Mouse (Mus musculus): ENCODE data around the gene Arf5.

The Arf5 gene

GRCm38 (mm10) chr6:28427096-28427839, 3.9 kb downstream of the Arf5 start, which contains the start of gene Fscn3:
Gene Fscn3 (plus strand): TSS chr6:28427789.
- peak; percentile 74 for DNase-seq (ENCODE audit: low read depth, low spot score)

GRCm38 (mm10) chr6:28428290-28428689, 4.9 kb downstream of the Arf5 start, which contains the start of gene Gcc1:
Gene Gcc1 (minus strand): TSS chr6:28428390.
- DNase-seq (ENCODE audit: low read depth, low spot score), result no peak

GRCm38 (mm10) chr6:28429870-28430269, 6.5 kb downstream of the Arf5 start:
- DNase-seq (ENCODE audit: low read depth, low spot score), result no peak

GRCm38 (mm10) chr6:28430795-28431537, 7.6 kb downstream of the Arf5 start:
- no peak for DNase-seq (ENCODE audit: low read depth, low spot score)

- DNase-seq (ENCODE audit: low read depth, low spot score), result no peak
These were observed 8.1 kb downstream of the Arf5 start for GRCm38 (mm10) chr6:28431538-28431855.

GRCm38 (mm10) chr6:28447937-28448336, 24.6 kb downstream of the Arf5 start:
- no peak for DNase-seq (ENCODE audit: low read depth, low spot score)

GRCm38 (mm10) chr6:28449253-28449652, 25.9 kb downstream of the Arf5 start, which contains the start of gene Pax4:
Gene Pax4 (minus strand): TSS chr6:28449353.
- DNase-seq (ENCODE audit: low read depth, low spot score), result no peak

GRCm38 (mm10) chr6:28450481-28450880, 27.1 kb downstream of the Arf5 start:
- DNase-seq (ENCODE audit: low read depth, low spot score), result no peak

GRCm38 (mm10) chr6:28450977-28451376, 27.6 kb downstream of the Arf5 start:
- no peak for DNase-seq (ENCODE audit: low read depth, low spot score)

- DNase-seq (ENCODE audit: low read depth, low spot score), result no peak
These were observed 35.9 kb downstream of the Arf5 start for GRCm38 (mm10) chr6:28459221-28459668.

- DNase-seq (ENCODE audit: low read depth, low spot score), result peak; percentile 70
These were observed 37.2 kb downstream of the Arf5 start for GRCm38 (mm10) chr6:28460534-28460933.

GRCm38 (mm10) chr6:28464630-28465029, 41.3 kb downstream of the Arf5 start:
- no peak for DNase-seq (ENCODE audit: low read depth, low spot score)

- DNase-seq (ENCODE audit: low read depth, low spot score), result no peak
These were observed 46.8 kb downstream of the Arf5 start for GRCm38 (mm10) chr6:28470017-28470602.

- no peak for DNase-seq (ENCODE audit: low read depth, low spot score)
These were observed 47.3 kb downstream of the Arf5 start for GRCm38 (mm10) chr6:28470621-28471020.

GRCm38 (mm10) chr6:28471284-28472035, 48.1 kb downstream of the Arf5 start:
- DNase-seq (ENCODE audit: low read depth, low spot score), result no peak

GRCm38 (mm10) chr6:28474211-28474610, 50.9 kb downstream of the Arf5 start:
- no peak for DNase-seq (ENCODE audit: low read depth, low spot score)

GRCm38 (mm10) chr6:28474839-28475238, 51.5 kb downstream of the Arf5 start, which contains the start of gene Snd1:
Gene Snd1 (plus strand): TSS chr6:28475139.
- no peak for DNase-seq (ENCODE audit: low read depth, low spot score)
